Mouse (Mus musculus) R1 (cell line): ENCODE measurements at regions not wholly inside any gene's neighbourhood (a gene's known extent, or its start where the extent isn't known, plus 50 kb on each side); places are given as distances from the start of the nearest gene placed in this dataset.

ENCODE experiments used
- DNase-seq: peaks from one replicate; pipeline ENCODE4 v3.0.0-alpha.2; 2018; ENCODE audit warnings: low read depth, low spot score

GRCm38 (mm10) chr10:38147421-38147820 is 674.2 kb downstream of the Rfpl4b start:
- DNase-seq, result no peak

GRCm38 (mm10) chr10:38139196-38139595 is 682.4 kb downstream of the Rfpl4b start:
- no peak for DNase-seq

- DNase-seq, result no peak
Observed at GRCm38 (mm10) chr10:38121911-38122573, 699.5 kb downstream of the Rfpl4b start.

- DNase-seq, result no peak
Observed at GRCm38 (mm10) chr10:38118601-38119000, 703.0 kb downstream of the Rfpl4b start.

- no peak for DNase-seq
Observed at GRCm38 (mm10) chr10:38116516-38116915, 705.1 kb downstream of the Rfpl4b start.

GRCm38 (mm10) chr10:38114194-38114593 is 707.4 kb downstream of the Rfpl4b start:
- DNase-seq, result no peak

GRCm38 (mm10) chr10:38108591-38108990 is 713.0 kb downstream of the Rfpl4b start:
- DNase-seq, result no peak

- DNase-seq, result no peak
Observed at GRCm38 (mm10) chr10:38103570-38103969, 718.0 kb downstream of the Rfpl4b start.

- no peak for DNase-seq
Observed at GRCm38 (mm10) chr10:38078521-38078920, 743.1 kb downstream of the Rfpl4b start.

GRCm38 (mm10) chr10:38072394-38072793 is 749.2 kb downstream of the Rfpl4b start:
- DNase-seq, result no peak

GRCm38 (mm10) chr10:38059050-38059449 is 762.5 kb downstream of the Rfpl4b start:
- no peak for DNase-seq

GRCm38 (mm10) chr10:38010452-38010851 is 811.1 kb downstream of the Rfpl4b start:
- no peak for DNase-seq

- no peak for DNase-seq
Observed at GRCm38 (mm10) chr10:37995691-37996445, 825.7 kb downstream of the Rfpl4b start.

GRCm38 (mm10) chr10:37988297-37989263 is 833.0 kb downstream of the Rfpl4b start:
- DNase-seq, result peak; percentile 17

GRCm38 (mm10) chr10:37978899-37979539 is 840.3 kb upstream of the Marcks start:
- no peak for DNase-seq

GRCm38 (mm10) chr10:37960051-37960450 is 821.3 kb upstream of the Marcks start:
- no peak for DNase-seq

- DNase-seq, result no peak
Observed at GRCm38 (mm10) chr10:37914780-37915179, 776.1 kb upstream of the Marcks start.

- no peak for DNase-seq
Observed at GRCm38 (mm10) chr10:37911669-37912068, 772.9 kb upstream of the Marcks start.

GRCm38 (mm10) chr10:37908276-37908675 is 769.6 kb upstream of the Marcks start:
- no peak for DNase-seq

- DNase-seq, result no peak
Observed at GRCm38 (mm10) chr10:37907731-37908130, 769.0 kb upstream of the Marcks start.

- DNase-seq, result no peak
Observed at GRCm38 (mm10) chr10:37887961-37888360, 749.2 kb upstream of the Marcks start.
